Mouse (Mus musculus) ovary, adult 2 months (tissue): ENCODE measurements around the gene Olfr203. TPM values are rescaled to one million over a fixed set of nuclear protein-coding genes. Genes with fewer than 3 reads are reported as not detected.

Experiments used
- polyA plus RNA-seq: library from polyadenylated mRNA; depleted of rRNA; stranded (reverse); fragments of >200 nt; gene quantifications from 2 replicates; pipeline ENCODE4 v1.2.3, GENCODE M21; 2012; rRNA removed

The Olfr203 gene
- not detected in 2 replicates for polyA plus RNA-seq

GRCm38 (mm10) chr16:59298581-59298980, at the start of gene Olfr203:
Olfr203 (plus strand) TSS chr16:59298881.

GRCm38 (mm10) chr16:59272532-59272931, 26.1 kb upstream of the Olfr203 start, which contains the start of gene Olfr201:
Olfr201 (minus strand) TSS chr16:59272632.

GRCm38 (mm10) chr16:59286693-59287092, 12.0 kb upstream of the Olfr203 start, which contains the start of gene Olfr202:
Olfr202 (minus strand) TSS chr16:59286793.

GRCm38 (mm10) chr16:59318148-59318547, 19.5 kb downstream of the Olfr203 start, which contains the start of gene Olfr204:
Olfr204 (minus strand) TSS chr16:59318248.

GRCm38 (mm10) chr16:59331038-59331437, 32.4 kb downstream of the Olfr203 start, which contains the start of gene Olfr205:
Olfr205 (minus strand) TSS chr16:59331138.

GRCm38 (mm10) chr16:59349146-59349545, 50.5 kb downstream of the Olfr203 start, which contains the start of gene Olfr206:
Olfr206 (minus strand) TSS chr16:59349246.

Other genes with a start within 250 kb of the Olfr203 start
- not detected in 2 replicates for gene Olfr190, start 220.9 kb upstream of the Olfr203 start, polyA plus RNA-seq
- not detected in 2 replicates for gene Olfr191, start 209.1 kb upstream of the Olfr203 start, polyA plus RNA-seq
- not detected in 2 replicates for gene Olfr193, start 187.0 kb upstream of the Olfr203 start, polyA plus RNA-seq
- gene Olfr194, start 177.8 kb upstream of the Olfr203 start, polyA plus RNA-seq: not detected in 2 replicates
- gene Olfr195, start 151.8 kb upstream of the Olfr203 start, polyA plus RNA-seq: not detected in 2 replicates
- gene Olfr196, start 128.4 kb upstream of the Olfr203 start, polyA plus RNA-seq: not detected in 2 replicates
- not detected in 2 replicates for gene Olfr198, start 95.3 kb upstream of the Olfr203 start, polyA plus RNA-seq
- not detected in 2 replicates for gene Olfr199, start 79.1 kb upstream of the Olfr203 start, polyA plus RNA-seq
- gene Olfr201, start 26.2 kb upstream of the Olfr203 start, polyA plus RNA-seq: not detected in 2 replicates
- gene Olfr202, start 12.1 kb upstream of the Olfr203 start, polyA plus RNA-seq: not detected in 2 replicates
- gene Olfr204, start 19.4 kb downstream of the Olfr203 start, polyA plus RNA-seq: not detected in 2 replicates
- gene Olfr205, start 32.3 kb downstream of the Olfr203 start, polyA plus RNA-seq: not detected in 2 replicates
- not detected in 2 replicates for gene Olfr206, start 50.4 kb downstream of the Olfr203 start, polyA plus RNA-seq
- gene Olfr209, start 65.1 kb downstream of the Olfr203 start, polyA plus RNA-seq: not detected in 2 replicates
- gene Gabrr3, start 108.5 kb downstream of the Olfr203 start, polyA plus RNA-seq: 0.06 TPM in 1 of 2 replicates, not detected in the other
- gene Riox2, start 172.9 kb downstream of the Olfr203 start, polyA plus RNA-seq: 4.3 and 4.5 TPM in 2 replicates